Mouse (Mus musculus): ENCODE data around the gene Ccm2l.

Ccm2l gene

GRCm38 (mm10) chr2:153065747-153066508 is at the start of gene Ccm2l:
Ccm2l (plus strand) TSS chr2:153065955.
- DNase-seq (ENCODE audit: low spot score) = no peak

- no peak for DNase-seq (ENCODE audit: low spot score)
These were observed 49.0 kb upstream of the Ccm2l start for GRCm38 (mm10) chr2:153016786-153017185.

GRCm38 (mm10) chr2:153019355-153019754 is 46.4 kb upstream of the Ccm2l start:
- DNase-seq (ENCODE audit: low spot score) = no peak

GRCm38 (mm10) chr2:153021163-153021562 is 44.6 kb upstream of the Ccm2l start:
- no peak for DNase-seq (ENCODE audit: low spot score)

GRCm38 (mm10) chr2:153022855-153023254 is 42.9 kb upstream of the Ccm2l start:
- DNase-seq (ENCODE audit: low spot score) = no peak

- DNase-seq (ENCODE audit: low spot score) = no peak
These were observed 39.7 kb upstream of the Ccm2l start for GRCm38 (mm10) chr2:153026052-153026451.

- no peak for DNase-seq (ENCODE audit: low spot score)
These were observed 38.3 kb upstream of the Ccm2l start for GRCm38 (mm10) chr2:153027501-153027900.

GRCm38 (mm10) chr2:153030422-153030821 is 35.3 kb upstream of the Ccm2l start:
- DNase-seq (ENCODE audit: low spot score) = no peak

GRCm38 (mm10) chr2:153031126-153032082 is 34.4 kb upstream of the Ccm2l start, which contains the start of gene Xkr7:
Xkr7 (plus strand) TSS chr2:153031852.
- DNase-seq (ENCODE audit: low spot score) = peak; percentile 6

- peak; percentile 91 for DNase-seq (ENCODE audit: low spot score)
These were observed 33.5 kb upstream of the Ccm2l start for GRCm38 (mm10) chr2:153032083-153032842.

GRCm38 (mm10) chr2:153032973-153033372 is 32.8 kb upstream of the Ccm2l start:
- DNase-seq (ENCODE audit: low spot score) = no peak

GRCm38 (mm10) chr2:153033545-153034230 is 32.1 kb upstream of the Ccm2l start:
- DNase-seq (ENCODE audit: low spot score) = no peak

GRCm38 (mm10) chr2:153036690-153037089 is 29.1 kb upstream of the Ccm2l start:
- no peak for DNase-seq (ENCODE audit: low spot score)

GRCm38 (mm10) chr2:153043886-153044285 is 21.9 kb upstream of the Ccm2l start:
- no peak for DNase-seq (ENCODE audit: low spot score)

- DNase-seq (ENCODE audit: low spot score) = no peak
These were observed 19.9 kb upstream of the Ccm2l start for GRCm38 (mm10) chr2:153045884-153046299.

- DNase-seq (ENCODE audit: low spot score) = peak; percentile 73
These were observed 17.8 kb upstream of the Ccm2l start for GRCm38 (mm10) chr2:153047828-153048465.

- DNase-seq (ENCODE audit: low spot score) = no peak
These were observed 16.3 kb upstream of the Ccm2l start for GRCm38 (mm10) chr2:153049288-153049996.

GRCm38 (mm10) chr2:153049997-153050358 is 15.8 kb upstream of the Ccm2l start:
- no peak for DNase-seq (ENCODE audit: low spot score)

GRCm38 (mm10) chr2:153051095-153051494 is 14.7 kb upstream of the Ccm2l start:
- DNase-seq (ENCODE audit: low spot score) = no peak

GRCm38 (mm10) chr2:153051537-153051936 is 14.2 kb upstream of the Ccm2l start:
- no peak for DNase-seq (ENCODE audit: low spot score)

All from embryo, embryonic 10 days (tissue).